Mouse (Mus musculus) retina, postnatal 1 day (tissue): ENCODE measurements at regions not wholly inside any gene's neighbourhood (a gene's known extent, or its start where the extent isn't known, plus 50 kb on each side); places are given as distances from the start of the nearest gene placed in this dataset.

ENCODE experiments used
- DNase-seq: peaks from one replicate; pipeline ENCODE4 v3.0.0-alpha.2; 2012

- DNase-seq = peak; percentile 2
These were observed 377.1 kb downstream of the Zbbx start for GRCm38 (mm10) chr3:74787741-74788140.

GRCm38 (mm10) chr3:74778337-74778736 is 386.5 kb downstream of the Zbbx start:
- DNase-seq = peak; percentile 2

GRCm38 (mm10) chr3:74742123-74742522 is 422.7 kb downstream of the Zbbx start:
- no peak for DNase-seq

- no peak for DNase-seq
These were observed 425.1 kb downstream of the Zbbx start for GRCm38 (mm10) chr3:74739718-74740117.
